Mouse (Mus musculus): Measurements from ENCODE around the gene Sec14l4.

The Sec14l4 gene

DNA sequence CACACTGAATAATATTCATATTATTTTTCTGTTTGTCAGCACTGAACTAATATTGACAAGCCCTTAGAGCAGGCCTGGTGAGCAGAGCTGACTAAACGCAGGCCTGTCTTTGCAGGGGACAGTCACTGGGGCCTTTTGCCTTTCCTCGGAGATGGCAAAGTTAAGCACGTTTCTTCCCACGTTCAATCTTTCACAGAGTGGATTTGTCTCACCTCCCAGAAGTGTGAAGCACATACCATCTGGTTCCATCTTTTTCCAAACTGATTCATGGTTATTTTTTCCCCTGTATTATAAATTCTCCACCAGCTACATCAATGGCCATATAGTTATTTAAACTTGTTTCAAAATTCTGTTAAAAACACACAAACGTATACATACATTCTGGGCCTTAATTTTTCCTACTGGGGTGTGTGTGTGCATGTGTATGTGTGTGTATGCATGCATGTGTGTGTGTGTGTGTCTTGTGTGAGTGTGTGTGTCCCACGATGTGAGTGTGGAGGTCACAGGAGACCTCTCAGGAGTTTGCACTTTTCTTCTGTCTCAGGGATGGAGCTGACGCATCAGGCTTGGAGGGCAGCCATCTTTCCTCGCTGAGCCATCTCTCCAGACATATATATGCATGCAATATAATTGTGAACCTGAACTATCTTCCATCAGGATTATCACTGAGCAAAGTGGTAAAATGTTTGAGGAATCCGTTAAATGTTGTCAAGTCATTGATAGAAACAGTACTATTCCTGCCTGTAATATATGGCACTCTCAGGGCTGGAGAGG, 3.5 kb upstream of the Sec14l4 start:
- no peak for DNase-seq (ENCODE audit: low spot score)

DNA sequence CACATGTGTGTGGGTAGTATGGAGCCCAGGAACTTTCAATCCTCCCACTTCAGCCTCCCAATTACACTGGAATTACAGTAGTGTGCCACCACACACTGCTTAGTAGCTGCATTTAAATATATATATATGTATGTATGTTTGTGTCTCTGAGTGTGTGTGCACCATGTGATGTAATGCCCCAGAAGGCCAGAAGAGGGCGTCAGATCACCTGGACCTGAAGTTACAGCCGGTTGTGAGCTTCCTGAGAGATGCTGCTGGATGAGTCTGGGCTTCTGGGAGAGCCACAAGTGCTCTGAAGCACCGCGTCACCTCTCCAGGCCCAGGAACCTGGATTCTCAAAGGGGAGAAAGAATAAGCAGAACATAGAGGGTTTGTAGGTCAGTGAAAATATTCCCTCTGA, 1.9 kb upstream of the Sec14l4 start:
- DNase-seq (ENCODE audit: low spot score): no peak

DNA sequence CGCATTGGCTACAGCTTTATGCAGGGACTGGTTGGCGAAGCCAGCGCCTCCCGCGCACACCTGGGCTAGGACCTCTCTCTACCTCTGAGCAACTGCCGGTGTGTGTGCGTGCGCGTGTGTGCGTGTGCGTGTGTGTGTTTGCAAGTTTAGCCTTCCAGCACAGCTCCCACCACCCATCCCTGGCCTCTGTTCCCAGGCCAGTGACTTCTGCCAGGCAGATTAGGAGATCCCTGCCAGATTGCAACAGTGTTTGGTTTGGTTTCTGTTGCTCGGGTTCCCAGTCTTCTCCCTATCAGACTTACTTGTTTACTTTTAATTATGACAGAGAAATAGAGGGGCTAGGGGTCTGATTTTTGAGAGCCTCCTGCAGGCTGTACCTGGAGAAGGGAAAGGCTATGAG, 699 bp downstream of the Sec14l4 start:
- peak; percentile 57 for DNase-seq (ENCODE audit: low spot score)

DNA sequence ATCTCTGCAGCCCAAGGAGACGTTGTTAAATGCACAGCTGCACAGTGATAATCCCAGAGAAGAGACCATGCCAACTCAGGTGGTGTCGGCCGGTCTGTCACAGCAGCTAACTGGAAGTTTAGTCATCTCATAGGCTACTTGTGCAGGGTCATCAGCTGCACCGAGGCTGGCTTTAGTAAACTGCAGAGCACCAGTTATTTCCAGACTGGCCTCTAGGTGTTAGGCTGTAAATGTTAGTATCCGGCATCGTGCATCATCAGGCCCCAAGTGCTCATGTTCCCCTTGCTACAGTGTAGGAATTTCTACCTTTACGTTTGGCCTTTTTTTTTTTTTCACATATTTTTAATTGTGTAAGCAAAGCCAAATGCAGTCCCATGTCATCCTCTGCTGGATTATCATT, 2.2 kb downstream of the Sec14l4 start:
- no peak for DNase-seq (ENCODE audit: low spot score)

DNA sequence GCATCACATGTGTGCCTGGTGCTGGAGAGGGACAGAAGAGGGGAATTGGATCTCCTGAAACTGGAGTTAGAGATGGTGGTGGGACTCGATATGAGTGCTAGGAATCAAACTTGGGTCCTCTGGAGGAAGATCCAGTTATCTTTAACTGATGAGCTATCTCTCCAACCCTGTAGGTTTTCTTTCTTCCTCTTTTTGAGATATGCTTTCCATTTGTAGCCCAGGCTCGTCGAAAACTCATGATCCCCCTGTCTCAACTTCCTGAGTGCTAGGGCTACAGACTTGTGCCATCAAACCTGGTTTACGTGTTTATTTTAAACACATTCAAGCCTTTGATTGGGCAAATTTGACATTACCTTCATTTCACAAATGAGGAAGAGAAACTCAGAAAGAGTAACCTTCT, 2.9 kb downstream of the Sec14l4 start:
- DNase-seq (ENCODE audit: low spot score): no peak

DNA sequence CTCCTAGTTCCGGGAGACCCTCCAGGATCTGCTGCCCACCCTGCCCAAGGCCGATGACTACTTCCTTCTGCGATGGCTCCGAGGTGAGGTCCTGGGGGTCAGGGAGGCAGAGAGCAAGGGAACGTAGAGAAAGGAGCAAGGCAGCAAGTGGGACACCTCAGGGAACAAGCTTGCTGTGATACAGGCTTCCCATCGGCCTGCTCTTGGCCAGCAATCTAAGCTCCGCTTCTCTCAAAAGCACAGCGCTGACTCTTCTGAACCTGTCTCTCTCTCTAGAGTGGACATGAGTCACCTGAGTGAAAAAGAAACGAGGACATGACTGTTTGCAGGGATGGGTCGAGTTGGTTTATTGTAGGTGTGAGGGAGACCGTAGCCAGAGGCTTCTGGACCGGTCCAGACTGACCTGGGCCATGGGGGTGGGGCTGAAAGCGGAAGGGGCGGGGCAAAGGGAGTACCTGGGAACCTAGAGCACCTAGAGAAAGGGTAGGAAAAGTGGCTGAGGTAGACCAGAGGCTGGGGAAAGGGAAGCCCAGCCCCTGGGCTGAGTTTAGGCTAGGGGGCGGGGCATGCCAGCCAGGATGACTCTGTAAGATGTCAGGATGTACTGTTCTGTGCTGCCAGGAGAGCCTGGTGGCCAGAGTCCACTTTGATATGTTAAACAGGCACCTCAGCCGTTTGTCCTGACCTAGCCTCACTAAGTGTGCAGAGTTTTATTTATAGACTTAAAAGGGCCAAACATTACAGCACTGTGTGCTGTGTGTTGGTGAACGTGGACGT, 4.0 kb downstream of the Sec14l4 start:
- no peak for DNase-seq (ENCODE audit: low spot score)

DNA sequence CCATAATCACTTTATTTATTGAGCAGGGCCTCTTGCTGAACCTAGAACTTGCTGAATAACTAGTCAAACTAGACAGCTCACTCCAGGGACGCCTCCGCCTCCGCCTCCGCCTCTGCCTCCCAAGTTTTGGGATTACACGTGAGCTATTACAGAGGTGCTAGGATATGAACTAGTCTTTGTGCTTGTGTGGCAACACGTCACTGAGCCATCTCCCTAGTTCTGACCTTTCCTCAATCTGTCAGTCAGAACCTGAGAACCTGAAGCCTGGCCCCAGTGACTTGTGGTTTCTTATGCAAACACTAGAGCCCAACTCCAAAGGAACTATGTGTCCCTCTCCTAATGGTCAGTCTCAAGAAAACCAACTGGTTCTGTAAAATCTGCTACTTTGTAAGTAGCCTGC, 4.7 kb downstream of the Sec14l4 start:
- DNase-seq (ENCODE audit: low spot score): no peak

DNA sequence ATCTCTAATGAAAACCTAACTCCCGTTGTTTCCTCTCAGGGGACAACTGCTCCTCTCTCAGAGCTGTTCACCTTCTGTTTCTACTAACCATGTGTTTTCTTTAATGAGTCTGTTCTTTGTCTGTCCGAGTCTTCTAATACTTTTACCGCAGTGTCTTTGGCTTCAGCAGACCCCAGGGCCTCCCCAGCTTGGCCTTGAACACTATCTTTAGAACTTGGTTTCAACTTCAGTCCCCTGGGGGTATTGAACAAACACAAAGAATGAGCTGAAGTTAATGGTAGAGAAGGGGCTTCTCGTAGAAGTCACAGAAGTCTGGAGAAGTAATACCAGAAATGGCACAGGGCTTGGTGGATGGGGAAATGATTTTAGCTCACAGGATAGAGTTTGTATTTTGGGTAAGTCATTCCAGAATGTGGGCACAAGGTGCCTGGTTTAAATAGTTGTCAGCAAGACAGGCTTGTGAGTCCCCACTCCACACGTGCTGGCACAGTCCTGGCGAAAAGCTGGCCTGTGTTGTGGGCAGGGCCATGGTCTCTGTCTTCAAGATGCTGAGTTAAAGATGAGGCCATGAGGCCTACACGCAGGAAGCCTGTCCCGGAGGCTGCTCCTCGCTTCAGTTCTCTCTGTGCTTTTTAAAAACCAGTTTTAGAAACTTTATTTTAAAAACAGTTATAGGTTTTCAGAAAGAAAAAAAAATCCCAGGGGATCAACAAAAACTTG, 5.3 kb downstream of the Sec14l4 start:
- DNase-seq (ENCODE audit: low spot score): no peak

DNA sequence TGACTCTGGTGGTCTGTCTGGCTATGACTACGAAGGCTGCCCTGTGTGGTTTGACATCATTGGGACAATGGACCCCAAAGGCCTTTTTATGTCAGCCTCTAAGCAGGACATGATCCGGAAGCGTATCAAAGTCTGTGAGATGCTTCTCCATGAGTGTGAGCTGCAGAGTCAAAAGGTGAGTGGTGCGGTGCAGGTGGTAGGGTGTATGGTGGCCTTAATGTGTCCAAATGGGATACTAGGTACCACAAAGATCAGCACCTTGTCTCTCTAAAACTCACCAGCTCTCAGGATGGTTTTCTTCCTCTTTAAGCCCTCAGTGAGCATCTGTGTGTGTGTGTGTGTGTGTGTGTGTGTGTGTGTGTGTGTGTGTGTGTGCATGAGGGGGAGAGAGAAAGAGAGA, 8.7 kb downstream of the Sec14l4 start:
- DNase-seq (ENCODE audit: low spot score): no peak

DNA sequence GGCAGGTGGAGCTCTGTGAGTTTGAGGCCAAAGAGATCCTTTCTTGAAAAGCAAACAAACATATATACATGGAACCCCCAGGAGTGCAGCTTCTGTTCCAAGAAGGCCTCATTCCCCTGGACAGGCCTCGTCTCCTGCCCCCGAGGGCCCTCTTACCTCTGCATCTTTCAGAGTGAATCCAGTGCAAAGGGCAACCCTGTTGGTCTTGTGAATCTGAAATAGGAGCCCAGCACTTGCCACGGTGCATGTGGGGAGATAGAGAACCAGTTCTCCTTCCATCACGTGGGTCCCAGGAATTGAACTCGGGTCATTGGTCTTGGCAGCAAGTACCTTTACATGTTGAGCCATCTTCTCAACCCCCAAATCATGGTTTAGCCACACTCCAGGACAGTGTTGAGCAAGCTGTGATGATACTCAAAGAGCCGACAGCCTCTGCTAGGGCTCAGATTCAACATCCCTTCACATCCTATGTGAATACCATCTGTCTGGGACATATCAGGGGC, 9.9 kb downstream of the Sec14l4 start:
- DNase-seq (ENCODE audit: low spot score): no peak

DNA sequence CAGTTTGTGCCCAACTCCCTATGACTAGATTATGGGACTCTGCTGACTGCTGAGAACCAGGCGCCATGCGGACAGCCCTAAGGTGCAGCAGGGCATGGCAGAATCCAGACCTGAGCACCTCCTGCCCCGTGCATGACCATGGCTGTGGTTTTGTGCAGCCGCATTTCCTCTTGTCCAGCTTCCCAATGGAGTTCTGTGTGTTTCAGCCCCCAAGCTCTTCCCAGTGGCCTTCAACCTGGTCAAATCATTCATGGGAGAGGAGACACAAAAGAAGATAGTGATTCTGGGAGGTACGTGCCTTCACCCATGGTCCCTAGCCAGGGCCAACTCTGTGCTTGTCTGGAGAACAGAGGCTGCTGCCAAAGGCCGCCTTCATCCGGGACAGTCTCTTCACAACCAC, 11.8 kb downstream of the Sec14l4 start:
- DNase-seq (ENCODE audit: low spot score): no peak

DNA sequence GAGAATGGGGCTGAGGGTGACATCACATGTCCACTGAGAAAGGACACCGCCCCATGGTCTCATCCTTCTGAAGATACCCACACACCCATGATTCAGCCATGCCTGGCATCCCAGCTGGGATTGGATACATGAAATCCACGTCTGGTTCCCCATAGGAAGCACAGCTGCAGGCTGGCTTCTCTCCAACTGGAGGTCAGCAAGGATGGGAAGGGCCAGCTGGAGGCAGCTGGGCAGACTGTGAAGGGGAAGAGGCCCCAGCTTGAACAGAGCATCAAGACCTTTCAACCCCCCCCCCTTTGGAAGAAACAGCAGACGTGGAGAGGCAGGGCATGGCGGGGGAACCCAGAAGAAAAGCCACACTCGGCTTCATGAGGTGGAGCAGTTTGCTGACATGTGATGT, 15.3 kb downstream of the Sec14l4 start:
- DNase-seq (ENCODE audit: low spot score): no peak

DNA sequence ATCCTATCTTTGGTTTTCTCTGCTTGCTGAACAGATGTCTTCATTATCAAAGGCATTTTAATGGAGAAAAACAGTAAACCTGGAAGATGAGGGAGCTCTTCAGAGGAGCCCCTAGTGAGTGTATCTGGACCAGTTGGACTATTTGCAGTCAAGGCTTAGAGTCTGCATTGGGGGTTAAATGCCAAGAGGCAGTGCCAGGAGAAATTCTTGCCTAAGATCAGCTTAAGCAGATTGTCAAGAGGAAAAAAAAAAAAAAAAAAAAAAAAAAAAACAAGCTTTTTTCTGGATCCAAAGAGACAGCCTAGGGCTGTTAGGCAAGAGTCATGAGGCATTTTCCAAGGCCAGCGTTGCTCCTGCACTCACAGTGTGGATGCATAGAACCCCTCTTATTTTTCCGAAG, 16.5 kb downstream of the Sec14l4 start:
- DNase-seq (ENCODE audit: low spot score): peak; percentile 79

DNA sequence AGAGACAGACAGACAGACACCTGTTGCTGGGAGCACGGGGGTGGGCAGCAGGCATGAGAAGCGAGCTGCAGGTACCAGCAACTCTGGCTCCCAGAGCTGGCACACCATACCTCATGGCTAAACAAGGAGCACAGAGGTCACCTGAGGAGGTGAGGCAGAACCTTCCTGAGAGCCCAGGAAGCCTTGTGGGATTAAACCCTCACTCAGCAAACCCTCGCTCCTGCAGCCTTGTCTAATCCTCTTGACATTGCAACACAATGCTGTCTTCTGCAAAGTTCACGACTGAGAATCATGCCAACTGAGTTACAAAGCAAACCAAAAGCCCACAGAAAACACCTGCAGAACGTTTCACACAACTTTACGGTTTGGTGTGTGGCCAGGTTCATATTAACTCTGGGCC, 17.2 kb downstream of the Sec14l4 start:
- DNase-seq (ENCODE audit: low spot score): no peak

DNA sequence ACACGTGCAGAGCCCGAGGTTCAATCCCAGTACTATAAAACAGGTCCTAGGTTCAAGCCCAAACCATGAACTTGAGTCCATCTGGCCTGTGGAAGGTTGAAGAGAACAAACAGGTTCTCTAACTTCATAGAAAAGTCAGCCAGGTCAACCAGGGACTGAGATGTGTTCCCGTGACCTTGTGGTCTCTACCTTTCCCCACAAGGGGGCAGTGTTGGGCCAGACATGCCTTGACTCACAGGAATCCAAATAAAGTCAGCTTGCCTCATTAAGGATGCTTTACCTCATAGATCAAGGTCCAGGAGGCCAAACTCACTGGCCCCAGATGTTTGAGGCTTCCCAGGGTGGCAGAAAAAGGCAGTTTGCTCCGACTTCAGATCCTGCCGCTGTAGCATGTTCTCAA, 22.3 kb downstream of the Sec14l4 start:
- peak; percentile 76 for DNase-seq (ENCODE audit: low spot score)

DNA sequence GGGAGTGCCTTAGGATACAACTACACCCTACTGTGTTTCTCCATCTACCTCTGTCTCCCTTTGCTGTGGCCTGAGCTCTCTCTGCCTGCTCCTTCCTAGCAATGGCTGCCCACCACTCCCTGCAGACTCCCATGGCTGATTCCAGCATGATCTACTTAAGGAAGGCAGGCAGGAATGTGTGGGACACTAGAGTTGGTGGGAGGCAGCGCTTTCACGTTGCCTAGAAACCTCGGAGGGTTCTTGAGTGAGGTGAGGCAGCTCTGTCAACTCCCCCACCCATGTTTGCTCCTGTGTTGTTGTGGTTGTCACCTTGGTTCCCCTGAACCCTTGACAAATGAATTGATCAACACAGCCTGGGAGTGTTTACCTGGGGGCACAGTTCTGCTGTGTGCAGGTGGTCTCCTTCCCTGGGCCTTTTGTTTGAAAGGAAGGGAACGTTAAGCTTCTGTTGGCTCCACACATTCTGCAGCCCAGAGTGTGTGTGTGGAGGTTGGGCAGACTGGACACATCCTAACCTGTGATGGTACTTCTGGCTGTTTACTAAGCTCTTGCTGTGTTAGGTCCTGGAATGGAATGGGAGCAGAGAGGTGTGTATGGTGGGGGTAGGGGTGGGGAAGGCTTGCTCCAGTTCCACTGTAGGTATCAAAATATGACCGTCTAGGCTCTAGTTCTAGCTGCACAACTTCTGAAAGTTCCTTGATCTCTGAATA, 29.8 kb downstream of the Sec14l4 start:
- no peak for DNase-seq (ENCODE audit: low spot score)

DNA sequence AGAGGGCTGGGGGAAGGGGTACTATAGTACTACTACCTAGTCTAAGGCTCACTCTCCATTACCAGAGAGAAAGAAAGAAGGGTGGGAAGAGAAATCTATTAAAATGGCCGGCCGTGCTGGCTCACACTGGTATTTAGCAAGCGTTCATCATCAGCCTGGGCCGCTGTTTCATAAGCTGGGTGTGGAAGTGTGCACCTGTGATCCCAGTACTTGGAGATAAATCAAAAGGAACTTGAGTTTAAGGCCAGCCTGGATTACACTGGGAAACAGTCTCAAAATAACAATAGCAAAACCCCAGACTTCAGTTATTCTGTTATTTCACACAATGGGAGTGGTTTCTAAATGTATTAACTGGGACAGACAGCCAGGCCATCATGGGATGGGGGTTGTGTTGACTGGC, 31.3 kb downstream of the Sec14l4 start:
- no peak for DNase-seq (ENCODE audit: low spot score)

DNA sequence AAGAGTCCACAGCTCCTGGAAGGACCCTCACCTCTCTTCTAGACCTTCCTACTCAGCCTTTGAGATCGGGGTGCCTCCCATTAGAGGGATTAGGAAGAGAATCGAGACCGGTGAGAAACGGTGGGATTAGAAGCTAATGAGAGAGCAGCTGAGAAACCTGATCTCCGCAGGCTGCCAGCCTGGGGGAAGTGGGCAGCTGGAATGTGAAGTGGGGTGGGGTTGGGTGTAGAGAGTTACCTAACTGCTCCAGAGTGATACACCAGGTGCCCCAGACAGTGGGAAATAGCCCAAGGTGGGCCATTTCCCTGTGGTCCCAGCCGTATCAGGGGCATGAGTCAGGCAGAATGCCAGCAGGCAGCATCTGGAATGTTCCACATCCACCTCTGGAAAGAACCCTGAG, 31.7 kb downstream of the Sec14l4 start:
- DNase-seq (ENCODE audit: low spot score): no peak

DNA sequence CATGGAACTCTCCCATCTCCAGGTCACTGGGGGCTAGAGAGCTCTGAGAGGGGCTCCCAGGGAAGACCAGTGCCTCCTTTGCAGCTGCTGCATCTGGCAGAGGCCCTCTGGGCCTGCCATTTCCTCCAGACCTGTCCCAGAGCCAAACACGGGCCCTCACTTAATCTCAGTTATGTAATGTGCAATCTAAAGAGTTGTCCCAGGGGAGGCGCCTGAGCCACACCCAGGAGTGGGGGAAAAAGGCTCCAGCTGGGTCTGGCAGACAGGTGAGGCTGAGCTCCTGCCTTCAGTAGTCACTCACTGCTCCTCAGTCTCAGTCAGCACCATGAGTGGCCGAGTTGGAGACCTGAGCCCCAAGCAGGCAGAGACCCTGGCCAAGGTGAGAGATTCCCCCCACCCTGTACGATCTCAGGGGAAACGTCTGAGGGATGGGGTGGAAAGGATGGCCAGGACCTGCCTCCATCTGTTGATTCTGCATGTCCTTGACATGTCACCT, 33.4 kb downstream of the Sec14l4 start, which contains the start of gene Sec14l3:
TSS of gene Sec14l3 (plus strand) at position 215 of the 496 bp plus-strand sequence.
- no peak for DNase-seq (ENCODE audit: low spot score)

DNA sequence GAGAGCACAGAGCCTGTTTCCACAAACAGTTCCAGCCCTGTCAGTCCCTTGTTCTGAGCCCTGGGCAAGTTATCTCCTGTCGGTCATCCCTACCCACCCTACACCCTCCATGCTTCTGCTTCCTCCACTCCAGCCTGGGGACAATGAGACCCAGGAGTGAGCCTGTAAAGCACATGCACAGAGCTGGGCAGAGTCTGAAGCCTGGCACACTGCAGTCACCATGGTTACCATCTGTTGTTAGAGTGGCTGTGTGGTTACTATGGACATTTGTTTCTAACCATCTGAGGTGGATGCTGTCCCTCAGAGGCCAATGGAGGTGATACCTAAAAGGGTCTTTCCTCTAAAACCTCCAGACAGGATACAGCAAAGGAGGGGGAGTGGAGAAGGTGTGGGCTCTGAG, 38.4 kb downstream of the Sec14l4 start:
- DNase-seq (ENCODE audit: low spot score): no peak

DNA sequence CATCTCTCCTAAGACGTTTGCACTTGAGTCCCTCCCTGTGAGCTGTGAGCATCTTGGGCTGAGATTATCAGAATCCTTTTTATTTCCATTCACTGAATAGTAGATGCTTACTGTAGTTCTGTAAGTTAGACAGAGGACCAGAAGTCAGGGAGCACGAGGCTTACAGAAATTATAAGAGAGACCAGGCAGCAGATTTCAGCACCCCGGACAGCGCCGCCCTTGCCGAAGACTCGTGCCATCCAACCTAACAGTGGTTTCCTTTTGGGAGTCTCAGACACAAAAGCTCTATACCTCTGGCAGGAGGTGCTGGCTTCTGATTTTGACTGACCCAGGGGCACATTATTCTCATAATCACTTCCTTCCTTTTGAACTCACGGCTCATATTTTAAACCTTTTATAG, 45.4 kb downstream of the Sec14l4 start:
- DNase-seq (ENCODE audit: low spot score): peak; percentile 67
